Mouse (Mus musculus) B cell, adult 62 days (primary cell): ENCODE data around the gene Hnf1b. TPM values are rescaled to one million over a fixed set of nuclear protein-coding genes. Genes with fewer than 3 reads are reported as not detected.

Experiments
- total RNA-seq: library from RNA; stranded (reverse); gene quantifications from 4 replicates; pipeline ENCODE4 v1.2.4, GENCODE M21; 2023

Hnf1b gene
- total RNA-seq, result 0.22 to 0.95 TPM (median 0.42 TPM) in 4 replicates

DNA sequence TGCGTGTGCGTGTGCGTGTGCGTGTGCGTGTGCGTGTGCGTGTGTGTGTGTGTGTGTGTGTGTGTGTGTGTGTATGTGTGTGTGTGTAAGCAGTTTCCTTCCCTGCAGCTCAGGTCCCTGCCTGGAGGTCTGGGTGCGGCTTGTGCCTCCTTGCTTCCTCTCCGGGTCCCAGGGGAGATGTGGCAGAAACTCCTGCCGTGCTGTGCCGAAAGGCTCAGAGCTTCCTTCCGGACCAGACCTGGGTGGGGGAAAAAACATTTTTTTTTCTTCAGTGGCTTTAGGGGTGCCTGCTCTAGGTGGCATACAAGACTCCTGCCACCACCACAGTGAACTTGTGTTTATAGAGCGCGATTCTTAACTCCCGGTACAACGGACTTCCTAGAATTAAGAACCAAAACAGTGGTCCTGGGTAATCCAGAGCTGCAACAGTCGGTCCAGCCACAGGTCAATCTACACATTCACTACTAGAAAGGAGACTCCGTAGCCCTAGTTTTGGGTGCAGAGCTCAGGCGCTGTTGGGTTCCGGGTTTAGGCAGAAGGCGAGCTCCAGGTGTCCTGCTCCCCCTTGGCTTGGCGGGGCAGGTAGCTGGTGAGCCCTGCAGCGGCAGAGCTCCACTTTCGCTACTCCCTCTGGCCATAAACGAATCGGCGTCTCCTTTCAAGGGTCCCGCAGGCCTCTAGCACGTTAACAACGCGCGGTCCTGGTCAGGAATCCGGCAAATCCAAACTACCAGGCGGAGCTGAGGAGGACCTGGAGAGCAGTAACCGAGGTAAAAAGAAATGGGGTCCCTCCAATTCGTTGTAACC lies at the start of gene Hnf1b:
Gene Hnf1b (plus strand): TSS at position 535 of the 807 bp plus-strand sequence.

DNA sequence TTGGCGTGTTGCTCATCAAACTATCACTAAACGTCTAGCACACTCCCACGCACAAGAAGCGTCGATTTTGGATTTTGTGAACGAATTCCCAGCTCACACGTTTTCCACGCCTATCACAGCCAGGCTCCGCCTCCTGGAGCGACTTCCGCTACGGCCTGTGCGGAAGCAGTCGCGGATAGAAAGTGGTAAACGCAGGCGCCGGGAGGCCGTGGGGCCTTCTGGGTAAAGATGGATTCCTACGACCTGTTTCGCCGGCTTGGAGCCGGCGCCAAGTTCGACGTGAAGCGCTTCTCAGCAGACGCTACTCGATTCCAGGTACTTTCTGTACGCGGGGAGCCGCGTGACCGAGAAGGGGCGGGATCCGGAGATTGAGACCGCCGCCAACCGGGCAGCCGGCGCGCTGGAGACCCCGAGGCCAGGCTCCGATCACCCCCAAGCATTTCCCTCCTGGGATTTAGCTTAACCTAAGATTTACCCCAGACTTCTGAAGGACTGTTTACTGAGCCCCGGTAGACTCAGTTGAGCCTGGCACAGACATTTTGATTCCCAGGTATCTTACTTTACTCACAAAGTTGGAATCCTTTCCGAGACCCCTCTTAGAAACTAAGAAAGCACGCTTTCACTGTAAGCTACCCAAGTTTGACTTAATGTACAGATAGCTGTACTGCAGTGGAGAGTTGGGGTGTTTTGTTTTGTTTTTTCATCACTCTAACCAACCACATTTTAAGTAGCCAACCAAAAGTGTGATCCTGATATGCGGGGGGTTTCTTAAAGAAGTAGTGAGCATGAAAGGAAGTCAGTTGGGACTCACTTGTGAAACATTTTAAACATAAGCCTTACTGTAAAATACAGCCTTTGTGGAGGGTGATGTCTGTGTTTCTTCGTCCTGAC lies 92.3 kb downstream of the Hnf1b start, which contains the start of gene Ddx52:
Gene Ddx52 (plus strand): TSS at position 113 of the 891 bp plus-strand sequence.

Other genes starting within 250 kb of the Hnf1b start
- gene Rpl9-ps1, start 204.4 kb upstream of the Hnf1b start, total RNA-seq, result not detected in 4 replicates
- 26.0 to 35.8 TPM (median 30.5 TPM) in 4 replicates for gene Ccl3, start 200.7 kb upstream of the Hnf1b start, total RNA-seq
- 8.8 to 12.1 TPM (median 10.8 TPM) in 4 replicates for gene Ccl4, start 187.5 kb upstream of the Hnf1b start, total RNA-seq
- gene Wfdc17, start 146.1 kb upstream of the Hnf1b start, total RNA-seq, result 3.6 to 7.1 TPM (median 5.4 TPM) in 4 replicates
- 1.1 TPM in 1 of 4 replicates, not detected in the others for gene Wfdc18, start 141.0 kb upstream of the Hnf1b start, total RNA-seq
- 3.1 to 4.4 TPM (median 3.8 TPM) in 4 replicates for gene Wfdc21, start 103.1 kb upstream of the Hnf1b start, total RNA-seq
- 47.9 to 61.6 TPM (median 54.1 TPM) in 4 replicates for gene Heatr6, start 96.4 kb upstream of the Hnf1b start, total RNA-seq
- gene Ddx52, start 92.0 kb downstream of the Hnf1b start, total RNA-seq, result 33.2 to 38.1 TPM (median 37.4 TPM) in 4 replicates
- gene Synrg, start 114.4 kb downstream of the Hnf1b start, total RNA-seq, result 67.3 to 86.0 TPM (median 71.4 TPM) in 4 replicates
- 0.57 to 1.5 TPM (median 1.1 TPM) in 3 of 4 replicates, not detected in the other for gene Dusp14, start 219.2 kb downstream of the Hnf1b start, total RNA-seq